Mouse (Mus musculus) urinary bladder, postnatal 10 days (tissue): Measurements from ENCODE around the gene Fsd1l.
"Not testable (repeated sequence)": the region's sequence is repeated elsewhere in the genome, so short reads cannot be mapped to it uniquely, and the experiment has no call there.

ENCODE experiments used
- DNase-seq: peaks from one replicate; pipeline ENCODE4 v3.0.0; 2022; ENCODE audit warnings: low spot score

The Fsd1l gene

GRCm38 (mm10) chr4:53630963-53631315 lies 332 bp upstream of the Fsd1l start:
- no peak for DNase-seq

GRCm38 (mm10) chr4:53632011-53632349 lies 709 bp downstream of the Fsd1l start:
- DNase-seq = no peak

GRCm38 (mm10) chr4:53635336-53635735 lies 4.1 kb downstream of the Fsd1l start:
- no peak for DNase-seq

GRCm38 (mm10) chr4:53637269-53637909 lies 6.1 kb downstream of the Fsd1l start:
- no peak for DNase-seq

GRCm38 (mm10) chr4:53638549-53639123 lies 7.4 kb downstream of the Fsd1l start:
- no peak for DNase-seq

GRCm38 (mm10) chr4:53658029-53658428 lies 26.8 kb downstream of the Fsd1l start:
- DNase-seq = no peak

GRCm38 (mm10) chr4:53660711-53661110 lies 29.4 kb downstream of the Fsd1l start:
- DNase-seq = no peak

- no peak for DNase-seq
These were observed 50.8 kb downstream of the Fsd1l start for GRCm38 (mm10) chr4:53682092-53682491.

- no peak for DNase-seq
These were observed 57.7 kb downstream of the Fsd1l start for GRCm38 (mm10) chr4:53688965-53689364.

GRCm38 (mm10) chr4:53691418-53691817 lies 60.1 kb downstream of the Fsd1l start:
- DNase-seq = no peak

GRCm38 (mm10) chr4:53709166-53709565 lies 77.9 kb downstream of the Fsd1l start:
- DNase-seq = not testable (repeated sequence)

- DNase-seq = no peak
These were observed 78.8 kb downstream of the Fsd1l start for GRCm38 (mm10) chr4:53710021-53710420.

- DNase-seq = no peak
These were observed 79.5 kb downstream of the Fsd1l start for GRCm38 (mm10) chr4:53710555-53711328.

- no peak for DNase-seq
These were observed 82.4 kb downstream of the Fsd1l start, which contains the start of gene Fktn for GRCm38 (mm10) chr4:53713704-53714050. TSS of gene Fktn (plus strand) at chr4:53713998.

GRCm38 (mm10) chr4:53714051-53714814 lies 83.0 kb downstream of the Fsd1l start:
- peak; percentile 52 for DNase-seq

- no peak for DNase-seq
These were observed 84.7 kb downstream of the Fsd1l start for GRCm38 (mm10) chr4:53715977-53716376.

- no peak for DNase-seq
These were observed 86.3 kb downstream of the Fsd1l start for GRCm38 (mm10) chr4:53717546-53717945.

GRCm38 (mm10) chr4:53718261-53718660 lies 87.0 kb downstream of the Fsd1l start:
- no peak for DNase-seq

- no peak for DNase-seq
These were observed 91.2 kb downstream of the Fsd1l start for GRCm38 (mm10) chr4:53722506-53722905.

- DNase-seq = not testable (repeated sequence)
These were observed 94.8 kb downstream of the Fsd1l start for GRCm38 (mm10) chr4:53726100-53726499.

- DNase-seq = no peak
These were observed 96.8 kb downstream of the Fsd1l start for GRCm38 (mm10) chr4:53728121-53728520.

- no peak for DNase-seq
These were observed 107.8 kb downstream of the Fsd1l start for GRCm38 (mm10) chr4:53738956-53739616.
